Mouse (Mus musculus) cerebellum, adult 2 months (tissue): ENCODE data around the gene Dcun1d4.

Source experiments
- CTCF ChIP-seq: fragments of 200-500 bp; IDR thresholded peaks from 2 replicates; pipeline ENCODE4 v1.5.1; 2011; ENCODE audit warnings: low read depth, mild to moderate bottlenecking, control low read depth, low read length, moderate library complexity, borderline replicate concordance; ENCODE audit not compliant: insufficient read depth
- POLR2A ChIP-seq: fragments of 200-500 bp; IDR thresholded peaks from 2 replicates; pipeline ENCODE4 v1.6.1; 2011; ENCODE audit warnings: low read length, control low read depth, borderline replicate concordance; ENCODE audit not compliant: insufficient read depth

DNA sequence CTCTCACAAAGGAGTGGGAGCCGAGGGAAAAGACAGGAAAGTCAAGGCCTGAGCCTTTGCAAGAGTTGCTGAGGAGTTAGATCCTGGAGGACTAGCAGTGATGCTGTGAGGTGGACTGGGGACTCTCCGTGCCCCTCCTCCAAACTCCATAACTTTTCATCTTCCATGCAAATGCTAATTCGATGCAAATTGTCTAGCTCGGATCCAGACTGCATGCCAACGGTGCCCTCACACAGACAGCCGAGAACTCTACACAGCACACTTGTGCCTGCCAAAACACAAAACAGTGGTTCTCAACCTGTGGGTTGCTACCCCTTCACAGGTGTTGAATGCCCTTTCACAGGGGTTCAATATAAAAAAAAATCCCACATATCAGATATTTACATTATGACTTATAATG lies 123.7 kb downstream of the Dcun1d4 start:
- no peak for TF ChIP-seq POLR2A
- TF ChIP-seq CTCF = no peak
